Mouse (Mus musculus): ENCODE measurements around the gene Nhlh1.

DNA sequence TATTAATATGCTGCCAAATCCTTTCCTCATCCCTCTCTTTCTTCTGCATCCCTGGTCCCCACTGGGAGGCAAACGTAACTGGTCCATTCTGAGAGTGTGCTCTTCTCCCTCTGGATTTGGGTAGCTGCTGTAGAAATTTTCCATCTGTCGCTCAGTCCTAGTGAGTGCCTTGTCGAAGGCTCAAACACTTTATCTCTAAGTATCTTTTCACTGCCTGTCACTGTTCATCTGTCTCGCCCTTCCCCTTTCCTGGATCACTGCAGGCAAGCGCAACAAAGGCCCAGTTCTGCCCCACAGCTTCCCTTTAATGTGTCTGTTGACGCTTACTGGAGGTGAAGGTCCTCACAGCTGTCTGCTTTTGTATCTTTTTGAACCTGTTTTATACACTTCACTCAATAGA is 37.8 kb upstream of the Nhlh1 start:
- no peak for TF ChIP-seq GATA1 (IDR thresholded peaks at IDR 0.05; ENCODE audit: borderline replicate concordance, low read length)
- TF ChIP-seq FLI1 (IDR thresholded peaks at IDR 0.05; ENCODE audit: low read length) = no peak

Data from megakaryocyte, embryonic 14.5 days (primary cell).